Mouse (Mus musculus) midbrain, embryonic 16.5 days (tissue): ENCODE measurements around the gene Sec22b. TPM values are rescaled to one million over a fixed set of nuclear protein-coding genes. Genes with fewer than 3 reads are reported as not detected.

Experiments
- ATAC-seq: fragments of 200-750 bp; cut with Nextera tagmentation; 2 replicates; pipeline ENCODE4 v1.8.0; 2017; ENCODE audit warnings: moderate TSS enrichment
- H3K27ac ChIP-seq: fragments of 300-500 bp; sonication (generic); 2 replicates; pipeline ENCODE4 v1.5.1; 2014; ENCODE audit warnings: mild to moderate bottlenecking, low read length, mixed read lengths
- H3K27me3 ChIP-seq: fragments of 300-500 bp; sonication (generic); 2 replicates; pipeline ENCODE4 v1.6.1; 2014; ENCODE audit warnings: low read depth, low read length, mixed read lengths; ENCODE audit not compliant: control insufficient read depth, insufficient read depth
- H3K36me3 ChIP-seq: fragments of 300-500 bp; sonication (generic); 2 replicates; pipeline ENCODE4 v1.6.1; 2014; ENCODE audit warnings: mild to moderate bottlenecking, low read length, moderate library complexity, mixed read lengths; ENCODE audit not compliant: control insufficient read depth, insufficient read depth
- H3K4me1 ChIP-seq: fragments of 300-500 bp; sonication (generic); 2 replicates; pipeline ENCODE4 v1.6.1; 2014; ENCODE audit warnings: mild to moderate bottlenecking, low read length, mixed read lengths; ENCODE audit not compliant: control insufficient read depth, insufficient read depth
- H3K4me2 ChIP-seq: fragments of 300-500 bp; sonication (generic); 2 replicates; pipeline ENCODE4 v1.6.1; 2014; ENCODE audit warnings: mild to moderate bottlenecking, low read length, mixed read lengths
- H3K4me3 ChIP-seq: fragments of 300-500 bp; sonication (generic); 2 replicates; pipeline ENCODE4 v1.5.1; 2014; ENCODE audit warnings: low read depth, mild to moderate bottlenecking, low read length, moderate library complexity, mixed read lengths
- H3K9ac ChIP-seq: fragments of 300-500 bp; sonication (generic); 2 replicates; pipeline ENCODE4 v1.6.1; 2014; ENCODE audit warnings: low read depth, low read length, mixed read lengths
- H3K9me3 ChIP-seq: fragments of 300-500 bp; sonication (generic); replicated peaks from 2 replicates; pipeline ENCODE4 v1.6.1; 2014; ENCODE audit warnings: mild to moderate bottlenecking, low read length, mixed read lengths; ENCODE audit not compliant: control insufficient read depth, poor library complexity, severe bottlenecking
- WGBS: fragments of 180-500 bp; shearing (Covaris S2); extraction: QIAGEN DNeasy Blood & Tissue Kit; methylation state at CpG from one replicate; pipeline ENCODE4 v1.1.7; 2014; 5-methylcytosine and 5-hydroxymethylcytosine counted together
- polyA plus RNA-seq: library from polyadenylated mRNA; unstranded; fragments of >200 nt; fragmentation: Nextera tagmentation; extraction: Ambion mirVana; gene quantifications from 2 replicates; pipeline ENCODE4 v1.2.1, GENCODE M21; 2015

The Sec22b gene
- 86.9 and 94.8 TPM in 2 replicates for polyA plus RNA-seq

DNA sequence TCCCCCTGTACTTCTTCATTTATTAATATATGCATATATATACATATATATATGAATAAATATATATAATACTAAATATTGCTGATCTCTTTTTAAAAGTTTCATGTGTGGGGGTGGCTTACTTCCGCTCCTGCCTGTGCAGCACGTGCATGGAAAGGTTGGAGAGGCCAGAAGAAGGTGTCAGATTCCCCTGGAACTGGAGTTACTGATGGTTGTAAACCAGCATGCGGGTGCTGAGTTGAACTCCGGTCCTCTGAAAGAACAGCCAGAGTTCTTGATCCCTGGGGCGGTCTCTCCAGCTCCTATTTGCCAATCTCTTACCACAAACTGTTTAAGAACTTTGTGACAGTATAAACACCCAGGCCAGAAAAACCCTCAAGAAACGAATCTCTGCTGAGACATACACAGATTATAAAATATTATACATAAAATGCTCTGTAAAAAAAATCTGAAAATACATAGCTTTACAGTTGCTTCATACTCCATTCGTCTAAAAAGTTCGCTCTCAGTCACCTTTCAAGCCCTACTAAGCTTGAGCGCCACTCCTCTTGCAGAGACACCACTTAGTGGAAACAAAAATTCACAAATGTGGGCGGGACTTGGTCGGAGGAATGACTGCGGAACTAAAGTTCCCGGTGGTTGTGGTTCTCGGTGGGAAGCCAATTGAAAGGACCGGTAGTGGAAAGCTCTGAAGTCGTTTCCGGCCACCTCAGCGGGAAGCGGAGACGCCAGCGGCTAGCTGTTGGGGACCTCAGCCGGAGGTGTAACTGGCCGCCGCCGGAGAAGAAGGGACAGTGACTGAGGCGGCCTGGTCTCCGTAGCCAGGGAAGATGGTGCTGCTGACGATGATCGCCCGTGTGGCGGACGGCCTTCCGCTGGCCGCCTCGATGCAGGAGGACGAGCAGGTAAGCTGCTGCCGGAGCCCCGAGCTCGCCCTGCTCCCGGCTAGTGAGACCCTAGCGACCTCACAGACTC, at the start of gene Sec22b:
Gene Sec22b (plus strand): TSS at position 675 of the 975 bp plus-strand sequence.
- peak within 1 kb of the TSS; percentile 84 for H3K4me2 ChIP-seq
- H3K4me3 ChIP-seq = peak within 1 kb of the TSS; percentile 98
- H3K4me1 ChIP-seq = peaks cover 19% of the 10 kb centered on the region
- no peaks in the 10 kb centered on the region for H3K9me3 ChIP-seq
- peak; percentile 88 for ATAC-seq
- H3K9ac ChIP-seq = peak within 1 kb of the TSS; percentile 97
- WGBS = 5% methylated on average over 41 of the region's 41 CpGs
- H3K36me3 ChIP-seq = no peaks in the 10 kb centered on the region
- no peaks in the 10 kb centered on the region for H3K27me3 ChIP-seq
- peak within 1 kb of the TSS; percentile 68; the same call in 1 of the 2 replicates for H3K27ac ChIP-seq

DNA sequence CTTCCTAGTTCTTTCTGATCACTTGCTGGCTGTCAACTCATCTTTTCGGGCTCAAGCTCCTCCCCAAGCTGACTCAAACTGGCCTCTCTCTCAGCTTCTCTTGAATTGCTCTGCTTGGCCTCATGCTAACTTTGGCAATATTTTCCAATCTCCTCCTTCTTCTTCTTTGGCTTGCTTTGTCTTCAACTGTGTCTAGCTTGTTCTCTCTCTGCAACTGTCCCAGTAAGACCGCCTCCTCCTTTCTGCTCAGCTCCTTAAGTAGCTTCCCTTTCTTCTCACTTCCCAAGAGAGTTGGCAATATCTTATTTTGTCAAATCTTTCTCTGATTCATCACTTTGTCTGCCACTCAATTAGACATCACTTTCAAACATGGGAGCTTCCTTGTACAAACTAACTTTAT, 49.2 kb upstream of the Sec22b start:
- Histone ChIP-seq H3K36me3 (no peaks in the 10 kb centered on the region), H3K4me1 (peaks cover 2% of the 10 kb centered on the region; the same call in 1 of the 2 replicates), H3K27me3 (no peaks in the 10 kb centered on the region), H3K27ac (no peak overlapping the region), H3K9me3 (no peaks in the 10 kb centered on the region), H3K9ac (no peak overlapping the region), H3K4me3 (no peak overlapping the region), H3K4me2 (no peak overlapping the region)
- WGBS = 90% methylated on average over 2 of the region's 2 CpGs
- ATAC-seq = no peak

DNA sequence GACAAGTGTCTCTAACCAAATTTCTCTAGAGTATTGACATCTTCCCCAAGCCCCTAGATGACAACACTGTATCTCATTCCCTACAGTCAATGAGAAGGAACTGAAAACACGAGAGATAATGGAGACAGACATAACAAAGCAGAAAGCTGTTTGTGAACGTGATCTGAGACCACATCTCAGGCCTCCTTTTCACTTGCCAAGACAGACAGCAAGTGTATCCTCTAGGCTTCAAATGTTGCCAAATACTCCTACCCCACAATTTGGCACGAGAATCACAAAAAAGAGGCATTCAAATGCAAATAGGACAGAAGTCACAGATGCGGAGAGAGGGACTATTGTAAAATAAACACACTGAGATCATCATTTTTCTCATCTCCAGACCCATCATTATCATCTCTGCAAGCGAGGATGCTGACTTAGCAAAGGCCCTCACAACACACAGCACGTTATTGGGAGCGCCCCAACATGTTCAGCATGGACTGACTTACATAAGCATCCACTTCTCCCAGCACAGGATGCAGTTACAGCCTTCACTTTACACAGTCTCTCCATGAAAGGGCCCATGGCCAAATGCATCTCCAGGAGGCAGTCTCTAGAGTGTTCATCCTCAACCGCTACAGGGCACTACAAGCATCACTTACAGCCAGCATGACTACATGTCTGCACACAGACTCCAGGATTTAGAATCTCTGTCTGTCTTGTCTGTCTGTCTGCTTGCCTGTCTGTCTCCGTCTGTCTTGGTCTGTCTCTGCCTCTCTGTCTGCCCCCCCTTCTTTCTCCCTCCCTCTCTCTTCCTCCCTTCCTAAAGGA, 46.2 kb upstream of the Sec22b start:
- Histone ChIP-seq H3K27ac (no peak overlapping the region), H3K36me3 (no peaks in the 10 kb centered on the region), H3K4me1 (peaks cover 2% of the 10 kb centered on the region; the same call in 1 of the 2 replicates), H3K9me3 (no peaks in the 10 kb centered on the region), H3K9ac (no peak overlapping the region), H3K4me3 (no peak overlapping the region), H3K4me2 (no peak overlapping the region), H3K27me3 (no peaks in the 10 kb centered on the region)
- 57% methylated on average over 9 of the region's 9 CpGs for WGBS
- no peak for ATAC-seq

DNA sequence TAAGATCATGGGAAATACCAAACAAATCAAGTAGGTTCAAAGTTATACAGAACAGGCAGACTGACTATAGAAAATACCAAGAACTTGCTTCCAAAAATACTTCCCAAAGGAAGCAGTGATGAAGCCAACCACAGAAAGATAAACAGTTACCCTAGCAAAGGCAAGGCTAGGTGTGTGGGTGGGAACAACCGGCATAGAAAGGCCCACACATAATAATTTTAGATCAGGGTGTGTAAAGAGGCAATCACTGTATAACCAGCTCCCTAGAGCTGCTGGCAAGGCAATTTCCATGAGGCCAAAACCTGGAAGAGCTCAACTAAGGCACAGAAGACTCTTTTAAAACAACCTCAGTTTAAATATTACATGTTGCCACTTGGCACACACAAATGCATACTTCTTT, 41.6 kb upstream of the Sec22b start:
- Histone ChIP-seq H3K9me3 (no peaks in the 10 kb centered on the region), H3K4me3 (no peak overlapping the region), H3K4me1 (peaks cover 2% of the 10 kb centered on the region; the same call in 1 of the 2 replicates), H3K9ac (no peak overlapping the region), H3K36me3 (no peaks in the 10 kb centered on the region), H3K27ac (no peak overlapping the region), H3K4me2 (no peak overlapping the region), H3K27me3 (no peaks in the 10 kb centered on the region)
- 90% methylated on average over 1 of the region's 1 CpGs for WGBS
- ATAC-seq = no peak

DNA sequence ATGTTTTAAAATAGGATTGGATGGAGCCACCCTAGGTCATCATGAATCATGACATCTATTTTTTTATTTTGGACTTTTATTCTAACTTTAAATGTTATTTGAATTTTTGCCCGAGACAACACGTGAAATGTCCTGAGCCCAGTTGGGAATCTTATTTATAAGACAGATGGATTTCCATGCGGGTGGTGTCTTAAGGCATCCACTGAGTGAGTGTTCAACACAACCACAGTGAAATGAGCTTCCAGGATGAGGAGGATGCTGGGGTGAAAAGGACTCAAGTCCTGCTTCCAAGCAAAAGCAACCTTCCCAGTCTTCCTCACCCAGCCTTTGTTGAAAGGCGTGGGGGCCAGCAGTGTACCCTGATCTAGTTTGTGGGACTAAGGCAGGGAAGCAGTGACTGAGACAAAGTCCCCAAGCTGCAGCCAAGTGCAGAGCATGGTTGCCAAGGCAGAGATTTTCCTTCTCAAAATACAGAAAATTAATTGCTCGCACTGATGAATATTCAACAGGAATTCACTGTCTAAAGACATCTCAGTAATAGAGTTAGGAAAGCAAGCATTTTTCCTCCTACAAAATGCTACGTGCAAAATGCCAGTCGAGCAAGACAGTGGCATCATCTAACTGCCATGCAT, 40.1 kb upstream of the Sec22b start:
- Histone ChIP-seq H3K27ac (no peak overlapping the region), H3K4me3 (no peak overlapping the region), H3K9ac (no peak overlapping the region), H3K4me2 (no peak overlapping the region), H3K36me3 (no peaks in the 10 kb centered on the region), H3K4me1 (no peaks in the 10 kb centered on the region), H3K27me3 (no peaks in the 10 kb centered on the region), H3K9me3 (no peaks in the 10 kb centered on the region)
- no peak for ATAC-seq
- WGBS = 86% methylated on average over 7 of the region's 7 CpGs

DNA sequence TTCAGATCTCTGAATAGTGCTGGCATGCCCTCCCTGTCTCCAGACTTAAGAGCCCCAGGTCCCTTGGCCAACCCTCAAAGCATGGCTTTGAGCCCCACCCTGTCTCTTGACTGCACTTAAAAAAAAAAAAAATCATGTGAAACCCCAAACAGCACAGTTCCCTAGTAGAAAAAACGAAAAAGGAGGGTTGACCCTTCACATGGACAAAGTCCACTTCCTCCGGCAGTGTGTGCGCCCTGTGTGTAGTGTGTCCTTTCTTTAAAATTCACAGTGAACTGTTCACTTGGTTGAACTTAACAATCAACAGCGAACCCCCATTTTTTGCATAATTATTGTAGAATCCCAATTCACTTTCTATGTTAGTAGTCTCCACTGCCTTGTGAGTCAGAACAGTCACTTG, 34.3 kb upstream of the Sec22b start:
- WGBS = 61% methylated on average over 4 of the region's 4 CpGs
- Histone ChIP-seq H3K4me3 (peak overlapping the region; percentile 64; the same call in 1 of the 2 replicates), H3K4me1 (peaks cover 10% of the 10 kb centered on the region), H3K36me3 (no peaks in the 10 kb centered on the region), H3K27me3 (peaks cover 4% of the 10 kb centered on the region), H3K27ac (no peak overlapping the region), H3K4me2 (peak overlapping the region; percentile 92), H3K9me3 (no peaks in the 10 kb centered on the region), H3K9ac (no peak overlapping the region)
- ATAC-seq = no peak

DNA sequence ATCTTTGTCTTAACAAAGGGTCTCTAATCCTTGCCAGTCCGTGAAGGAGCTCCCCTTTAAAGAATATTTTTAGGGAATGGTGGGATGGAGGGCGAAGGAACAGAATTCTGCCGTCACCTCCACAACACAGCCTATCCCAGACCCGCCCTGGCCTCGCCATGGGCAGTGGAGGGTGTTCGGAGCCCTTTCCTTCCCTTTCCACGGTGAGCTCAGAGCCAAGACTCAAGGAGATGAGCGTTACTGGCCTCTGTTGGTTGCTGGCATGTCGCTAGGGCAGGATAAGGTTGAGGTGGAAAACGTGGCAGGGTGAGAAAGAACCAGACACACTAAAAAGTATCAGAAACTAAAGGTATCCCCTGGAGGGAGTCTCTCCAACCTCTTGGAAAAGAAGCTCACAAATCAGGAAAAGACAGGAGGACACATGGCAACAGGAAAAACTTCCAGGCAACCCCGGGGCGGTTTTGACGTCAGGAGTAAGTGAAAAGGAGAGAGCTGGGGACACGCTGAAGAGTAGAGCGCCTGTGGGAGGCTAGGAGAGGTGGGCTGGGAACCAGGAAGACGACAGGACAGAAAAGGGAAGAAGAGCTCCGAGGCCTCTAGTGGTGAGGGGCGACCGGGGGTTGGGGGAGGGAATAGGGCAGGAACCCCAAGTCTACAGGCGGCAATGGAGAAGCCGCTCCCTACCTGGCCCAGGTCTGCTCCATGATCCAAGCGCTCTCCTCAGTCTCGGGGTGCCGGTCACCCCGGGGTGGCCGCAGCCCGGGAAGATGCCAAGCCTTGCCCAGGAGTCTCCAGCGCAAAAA, 33.6 kb upstream of the Sec22b start:
- WGBS = 1% methylated on average over 28 of the region's 28 CpGs
- Histone ChIP-seq H3K9ac (peak overlapping the region; percentile 78), H3K4me2 (peak overlapping the region; percentile 92), H3K27me3 (peaks cover 4% of the 10 kb centered on the region), H3K36me3 (no peaks in the 10 kb centered on the region), H3K4me1 (peaks cover 10% of the 10 kb centered on the region), H3K9me3 (no peaks in the 10 kb centered on the region), H3K27ac (peak overlapping the region; percentile 7; the same call in 1 of the 2 replicates), H3K4me3 (peak overlapping the region; percentile 64)
- peak; percentile 76 for ATAC-seq
